Mouse (Mus musculus): ENCODE data around the gene Tigd3.

DNA sequence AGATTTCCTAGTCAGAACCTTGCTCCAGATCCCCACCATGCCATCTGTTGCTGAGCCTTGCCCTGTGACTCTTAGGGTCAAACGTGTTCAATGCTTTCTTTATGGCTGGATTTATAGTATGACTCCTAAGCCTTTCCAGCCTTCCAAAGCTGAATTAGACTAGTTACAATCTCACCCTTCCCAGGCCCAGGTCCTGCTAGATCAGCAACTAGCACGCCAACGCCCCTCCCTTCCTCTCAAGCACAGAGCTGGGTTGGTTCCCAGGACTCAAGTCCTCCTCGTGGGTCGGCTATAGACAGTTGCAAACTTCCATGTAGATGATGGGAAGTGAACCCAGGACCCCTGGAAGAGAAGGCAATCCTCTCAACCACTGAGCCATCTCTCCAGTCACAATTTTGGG, 41.7 kb upstream of the Tigd3 start:
- TF ChIP-seq CTCF (IDR thresholded peaks at IDR 0.05; ENCODE audit: insufficient read depth, low read length): no peak
- TF ChIP-seq POLR2A (IDR thresholded peaks at IDR 0.05; ENCODE audit: borderline replicate concordance, extremely low read depth, low read depth, low read length): no peak

All from lung, adult 2 months (tissue).